Mouse (Mus musculus) megakaryocyte, adult 5-6 weeks (primary cell): Measurements from ENCODE around the gene Rgs8. TPM values are rescaled to one million over a fixed set of nuclear protein-coding genes. Genes with fewer than 3 reads are reported as not detected.

Experiments used
- ATAC-seq: 2 replicates; pipeline ENCODE4 v1.8.0; 2016; ENCODE audit warnings: mild to moderate bottlenecking, inconsistent platforms; ENCODE audit not compliant: poor library complexity, severe bottlenecking
- total RNA-seq, 2 experiments: library from RNA; stranded (forward) in 1 of 2; stranded (reverse) in 1 of 2; fragments of 153-499, 151-499 nt in 1 of 2; fragments of 221-1000, 200-1000 nt in 1 of 2; gene quantifications; 2 replicates each; pipeline versions ENCODE4 v1.2.3 to v1.2.4; 2015 to 2017

The Rgs8 gene
- total RNA-seq, 2 experiments from 2014 or later: not detected

- no peak for ATAC-seq
These were observed 19.9 kb downstream of the Rgs8 start for GRCm38 (mm10) chr1:153672698-153673097.

DNA sequence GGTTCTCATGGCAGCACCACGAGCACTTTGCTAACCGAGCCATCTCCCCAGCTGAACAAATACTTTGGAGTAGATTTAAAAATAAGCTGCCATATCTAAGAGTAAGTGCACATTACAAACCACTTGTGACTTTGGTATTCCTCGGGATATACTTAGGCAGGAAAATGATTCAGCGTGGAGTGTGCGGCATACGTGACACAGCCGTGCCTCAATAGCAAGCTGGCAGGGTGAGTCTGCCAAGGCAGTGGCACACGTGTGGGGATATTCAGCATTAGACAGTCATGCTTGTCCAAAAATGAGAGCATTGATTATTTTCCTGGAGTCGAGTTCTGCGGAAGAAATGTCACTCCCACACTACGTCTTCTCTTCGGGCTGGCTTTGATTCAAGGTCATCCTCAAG lies 21.1 kb downstream of the Rgs8 start:
- ATAC-seq: no peak

DNA sequence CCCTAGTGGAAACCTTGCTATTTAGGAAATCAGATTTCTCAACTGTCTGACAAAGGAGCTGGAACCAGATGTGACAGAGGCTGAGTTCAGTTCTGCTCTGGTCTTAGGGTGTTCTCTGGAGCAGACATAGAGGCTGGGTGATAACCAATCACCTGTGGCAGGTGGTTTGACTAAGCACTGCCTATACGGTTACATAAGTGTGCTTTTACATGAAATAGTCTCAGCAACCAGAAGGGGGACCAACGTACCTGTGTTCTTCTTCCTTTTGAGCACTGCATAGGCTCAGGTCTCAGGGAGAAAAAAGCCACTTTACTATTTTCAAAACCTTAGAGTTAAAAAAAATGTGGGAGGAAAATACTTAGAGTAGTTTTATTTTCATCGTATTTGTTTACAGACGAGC lies 22.8 kb downstream of the Rgs8 start:
- no peak for ATAC-seq

DNA sequence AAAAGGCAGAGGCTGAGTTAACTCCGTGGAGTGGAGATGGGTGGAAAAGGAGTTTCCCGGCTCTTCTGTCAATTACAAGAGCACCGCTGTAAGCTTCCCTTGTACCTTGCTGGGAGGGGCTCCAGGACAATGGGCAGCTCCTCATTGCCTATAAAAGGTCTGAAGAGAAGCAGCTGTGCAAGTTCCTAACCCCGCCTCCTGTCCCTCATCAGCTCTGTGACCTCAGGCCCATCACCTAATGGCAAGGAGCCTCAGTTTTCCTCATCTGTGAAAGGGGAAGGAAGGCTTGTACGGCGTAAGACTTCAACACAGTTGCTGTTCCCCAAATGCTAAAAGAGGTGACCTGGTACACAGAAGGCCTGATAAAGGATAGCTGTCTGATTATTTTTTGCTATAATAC lies 24.8 kb downstream of the Rgs8 start:
- ATAC-seq: no peak

GRCm38 (mm10) chr1:153679147-153679546 lies 26.3 kb downstream of the Rgs8 start:
- no peak for ATAC-seq

DNA sequence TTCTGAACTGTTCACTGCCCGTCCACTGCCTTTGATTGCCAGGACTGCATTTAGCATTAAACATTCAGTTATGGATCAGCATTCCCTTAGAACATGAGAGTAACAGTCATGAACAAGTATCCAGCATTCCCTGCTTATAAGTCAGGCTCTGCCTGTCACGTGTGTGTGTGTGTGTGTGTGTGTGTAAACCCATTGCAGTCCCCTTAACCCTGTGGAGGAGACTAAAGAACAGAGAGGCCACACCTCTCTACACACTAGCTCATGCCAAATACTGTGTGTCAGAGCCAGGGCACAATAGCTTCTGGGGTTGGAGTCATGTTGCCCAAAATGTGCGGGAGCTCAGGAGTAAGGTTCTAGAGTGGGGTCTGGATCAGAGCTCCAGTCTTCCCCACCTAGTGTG lies 26.8 kb downstream of the Rgs8 start:
- no peak for ATAC-seq

- no peak for ATAC-seq
These were observed 27.5 kb downstream of the Rgs8 start for GRCm38 (mm10) chr1:153680363-153680762.

DNA sequence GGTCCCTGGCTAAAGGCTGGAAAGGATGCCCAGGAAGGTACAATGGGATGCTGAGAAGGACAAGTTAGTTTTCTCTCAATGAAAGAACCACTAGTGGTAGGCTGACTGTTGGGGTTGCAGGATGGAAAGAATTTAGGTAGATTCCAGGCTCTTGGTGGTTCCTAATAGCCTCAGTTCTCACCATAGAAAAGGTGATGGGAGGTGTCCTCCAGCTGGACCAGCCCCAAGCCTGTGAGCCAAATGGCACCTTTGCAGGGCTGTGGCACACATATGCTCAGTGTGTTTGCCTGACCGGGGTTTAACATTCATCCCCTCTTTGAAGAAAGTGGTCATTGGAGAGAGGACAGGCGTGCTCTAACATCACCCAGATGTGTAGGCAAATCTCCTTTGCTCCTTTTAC lies 28.2 kb downstream of the Rgs8 start:
- no peak for ATAC-seq

DNA sequence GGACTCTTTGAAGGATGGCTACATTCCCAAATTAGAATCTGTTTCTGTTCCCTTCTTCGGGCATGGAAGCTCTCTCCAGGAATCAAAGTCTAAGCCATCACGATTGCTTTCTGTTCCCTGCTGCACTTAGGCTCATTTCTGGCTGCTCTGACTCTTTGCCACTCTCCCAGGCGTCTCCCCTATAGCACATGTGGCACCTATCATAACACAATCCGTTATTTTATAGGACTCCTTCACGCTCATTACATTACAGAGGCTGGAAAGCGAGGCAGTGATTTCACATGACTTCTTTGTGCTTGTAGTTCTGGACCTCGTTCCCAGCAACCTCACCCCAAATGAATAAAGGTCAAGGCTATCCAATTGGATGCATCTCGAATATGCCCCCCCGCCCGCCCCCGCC lies 30.4 kb downstream of the Rgs8 start:
- ATAC-seq: no peak

GRCm38 (mm10) chr1:153685630-153686029 lies 32.8 kb downstream of the Rgs8 start:
- ATAC-seq: no peak

DNA sequence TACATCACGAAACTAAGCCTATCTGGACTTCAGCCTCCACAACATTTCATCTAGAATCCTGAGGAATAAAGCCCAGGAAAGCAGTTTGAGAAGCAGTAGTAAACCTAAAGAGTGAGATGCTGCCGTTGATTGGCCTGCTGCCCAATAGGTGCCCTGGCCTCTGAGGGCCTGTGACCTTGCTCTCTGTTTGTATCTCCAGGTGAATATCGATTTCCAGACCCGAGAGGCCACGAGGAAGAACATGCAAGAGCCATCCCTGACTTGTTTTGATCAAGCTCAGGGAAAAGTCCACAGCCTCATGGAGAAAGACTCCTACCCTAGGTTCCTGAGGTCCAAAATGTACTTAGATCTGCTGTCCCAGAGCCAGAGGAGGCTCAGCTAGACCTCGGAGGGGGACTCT lies 39.7 kb downstream of the Rgs8 start:
- ATAC-seq: no peak

- ATAC-seq: no peak
These were observed 41.7 kb downstream of the Rgs8 start for GRCm38 (mm10) chr1:153694372-153695120.

DNA sequence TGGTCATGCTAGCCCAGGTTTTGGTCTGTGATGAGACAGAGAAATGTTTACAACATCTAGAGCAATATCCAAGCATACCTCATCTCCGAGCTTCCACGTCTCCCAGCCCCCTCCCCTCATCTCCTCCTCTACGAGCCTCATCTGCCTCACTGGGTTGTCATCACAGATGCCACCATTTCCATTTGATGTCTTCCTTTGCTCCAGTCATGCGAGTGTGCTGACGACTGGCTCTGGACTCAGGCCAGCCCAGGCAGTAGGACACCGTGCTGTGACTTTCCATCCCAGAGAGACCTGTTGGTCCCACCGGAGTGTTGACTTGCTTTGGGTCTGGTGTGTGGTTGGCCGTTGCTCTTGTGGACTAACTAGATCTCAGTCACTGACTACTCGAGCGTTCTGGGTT lies 42.6 kb downstream of the Rgs8 start:
- ATAC-seq: no peak

- no peak for ATAC-seq
These were observed 43.3 kb downstream of the Rgs8 start for GRCm38 (mm10) chr1:153696093-153696492.

GRCm38 (mm10) chr1:153696541-153696940 lies 43.7 kb downstream of the Rgs8 start:
- ATAC-seq: no peak

- ATAC-seq: no peak
These were observed 44.9 kb downstream of the Rgs8 start for GRCm38 (mm10) chr1:153697581-153698251.

- no peak for ATAC-seq
These were observed 45.7 kb downstream of the Rgs8 start for GRCm38 (mm10) chr1:153698311-153699084.

GRCm38 (mm10) chr1:153700448-153701063 lies 47.7 kb downstream of the Rgs8 start:
- ATAC-seq: no peak; the same call in 1 of the 2 replicates

GRCm38 (mm10) chr1:153701461-153701860 lies 48.6 kb downstream of the Rgs8 start:
- ATAC-seq: no peak

GRCm38 (mm10) chr1:153702166-153702852 lies 49.5 kb downstream of the Rgs8 start:
- no peak for ATAC-seq
